Mouse (Mus musculus) lung, postnatal 10 days (tissue): ENCODE results near the gene Twnk.
"Not testable (repeated sequence)": the region's sequence is repeated elsewhere in the genome, so short reads cannot be mapped to it uniquely, and the experiment has no call there.

Source experiments
- DNase-seq: peaks from one replicate; pipeline ENCODE4 v3.0.0; 2021

The Twnk gene

GRCm38 (mm10) chr19:45025937-45026568, 20.6 kb downstream of the Twnk start:
- DNase-seq, result no peak

GRCm38 (mm10) chr19:45026958-45027670, 21.7 kb downstream of the Twnk start:
- DNase-seq, result no peak

GRCm38 (mm10) chr19:45027848-45028247, 22.4 kb downstream of the Twnk start:
- no peak for DNase-seq

GRCm38 (mm10) chr19:45028746-45029145, 23.3 kb downstream of the Twnk start:
- no peak for DNase-seq

GRCm38 (mm10) chr19:45029571-45029970, 24.1 kb downstream of the Twnk start:
- no peak for DNase-seq

- peak; percentile 84 for DNase-seq
Observed at GRCm38 (mm10) chr19:45030111-45030510, 24.6 kb downstream of the Twnk start.

GRCm38 (mm10) chr19:45030746-45031693, 25.6 kb downstream of the Twnk start:
- DNase-seq, result peak; percentile 93

GRCm38 (mm10) chr19:45031780-45032179, 26.3 kb downstream of the Twnk start:
- peak; percentile 91 for DNase-seq

- DNase-seq, result peak; percentile 51
Observed at GRCm38 (mm10) chr19:45032570-45033332, 27.3 kb downstream of the Twnk start.

GRCm38 (mm10) chr19:45036867-45037266, 31.4 kb downstream of the Twnk start:
- DNase-seq, result peak; percentile 81

GRCm38 (mm10) chr19:45038198-45038597, 32.7 kb downstream of the Twnk start:
- DNase-seq, result not testable (repeated sequence)

GRCm38 (mm10) chr19:45040214-45040613, 34.8 kb downstream of the Twnk start:
- no peak for DNase-seq

GRCm38 (mm10) chr19:45044389-45044927, 39.0 kb downstream of the Twnk start:
- DNase-seq, result no peak

- no peak for DNase-seq
Observed at GRCm38 (mm10) chr19:45045236-45045635, 39.8 kb downstream of the Twnk start.

GRCm38 (mm10) chr19:45045651-45046050, 40.2 kb downstream of the Twnk start, which contains the start of gene Pdzd7:
Gene Pdzd7, minus strand, starts transcription at chr19:45045717.
- DNase-seq, result no peak

GRCm38 (mm10) chr19:45046523-45047321, 41.3 kb downstream of the Twnk start:
- DNase-seq, result peak; percentile 92

GRCm38 (mm10) chr19:45047417-45047934, 42.0 kb downstream of the Twnk start, which contains the start of gene Sfxn3:
Gene Sfxn3, plus strand, starts transcription at chr19:45047503.
- DNase-seq, result peak; percentile 99

- peak; percentile 89 for DNase-seq
Observed at GRCm38 (mm10) chr19:45047935-45048643, 42.6 kb downstream of the Twnk start.

- no peak for DNase-seq
Observed at GRCm38 (mm10) chr19:45048644-45049365, 43.3 kb downstream of the Twnk start.

- no peak for DNase-seq
Observed at GRCm38 (mm10) chr19:45049523-45049922, 44.1 kb downstream of the Twnk start.
